Mouse (Mus musculus) liver, embryonic 11.5 days (tissue): ENCODE data around the gene Tmem170b. TPM values are rescaled to one million over a fixed set of nuclear protein-coding genes. Genes with fewer than 3 reads are reported as not detected.
A peak's percentile ranks its signal among the peaks of the same experiment; 100 is the strongest.

Experiments used
- ATAC-seq: fragments of 200-750 bp; cut with Nextera tagmentation; replicated peaks from 2 replicates; pipeline ENCODE4 v1.8.0; 2017; ENCODE audit warnings: moderate number of reproducible peaks, mild to moderate bottlenecking, moderate TSS enrichment, moderate library complexity; ENCODE audit not compliant: low FRiP score
- DNase-seq: peaks from one replicate; pipeline ENCODE4 v3.0.0-alpha.2; 2017; ENCODE audit warnings: low spot score
- H3K27ac ChIP-seq: fragments of 300-500 bp; sonication (generic); 2 replicates; pipeline ENCODE4 v1.5.1; 2014; ENCODE audit warnings: mild to moderate bottlenecking, low read depth, low read length, control low read depth
- H3K27me3 ChIP-seq: fragments of 300-500 bp; sonication (generic); replicated peaks from 2 replicates; pipeline ENCODE4 v1.6.1; 2014; ENCODE audit warnings: low read length, mixed read lengths; ENCODE audit not compliant: control insufficient read depth, insufficient read depth
- H3K36me3 ChIP-seq: fragments of 300-500 bp; sonication (generic); 2 replicates; pipeline ENCODE4 v1.6.1; 2014; ENCODE audit warnings: mild to moderate bottlenecking, low read length, moderate library complexity, mixed read lengths; ENCODE audit not compliant: control insufficient read depth, insufficient read depth
- H3K4me1 ChIP-seq: fragments of 300-500 bp; sonication (generic); replicated peaks from 2 replicates; pipeline ENCODE4 v1.6.1; 2014; ENCODE audit warnings: low read length, mixed read lengths; ENCODE audit not compliant: control insufficient read depth, insufficient read depth
- H3K4me2 ChIP-seq: fragments of 300-500 bp; sonication (generic); 2 replicates; pipeline ENCODE4 v1.6.1; 2014; ENCODE audit warnings: mild to moderate bottlenecking, control low read depth, moderate library complexity
- H3K4me3 ChIP-seq: fragments of 300-500 bp; sonication (generic); 2 replicates; pipeline ENCODE4 v1.5.1; 2014; ENCODE audit warnings: low read depth, low read length, control low read depth
- H3K9ac ChIP-seq: fragments of 300-500 bp; sonication (generic); 2 replicates; pipeline ENCODE4 v1.6.1; 2014; ENCODE audit warnings: low read depth, low read length, control low read depth
- H3K9me3 ChIP-seq: fragments of 300-500 bp; sonication (generic); 2 replicates; pipeline ENCODE4 v1.6.1; 2016; ENCODE audit warnings: low read length, inconsistent platforms, mixed read lengths; ENCODE audit not compliant: control insufficient read depth
- WGBS: fragments of 180-500 bp; shearing (Covaris S2); extraction: QIAGEN DNeasy Blood & Tissue Kit; methylation state at CpG from one replicate; pipeline ENCODE4 v1.1.7; 2014; 5-methylcytosine and 5-hydroxymethylcytosine counted together
- polyA plus RNA-seq: library from polyadenylated mRNA; unstranded; fragments of >200 nt; fragmentation: Nextera tagmentation; extraction: Ambion mirVana; gene quantifications from 2 replicates; pipeline ENCODE4 v1.2.1, GENCODE M21; 2014

Gene Tmem170b
- polyA plus RNA-seq, 1 experiment from 2014 or later: 11.4 TPM

- H3K4me2 ChIP-seq: peak overlapping the region; percentile 81
- no peaks in the 10 kb centered on the region for H3K9me3 ChIP-seq
- peak overlapping the region; percentile 82 for H3K9ac ChIP-seq
- peak overlapping the region; percentile 80 for H3K27ac ChIP-seq
- no peaks in the 10 kb centered on the region; the same call in none of the 2 replicates for H3K4me1 ChIP-seq
- ATAC-seq (peak; percentile 32), DNase-seq (peak; percentile 56)
- no peaks in the 10 kb centered on the region for H3K36me3 ChIP-seq
- WGBS: 2% methylated on average over 64 of the region's 67 CpGs
- H3K4me3 ChIP-seq: peak overlapping the region; percentile 97
- no peaks in the 10 kb centered on the region for H3K27me3 ChIP-seq
Measured at GRCm38 (mm10) chr13:41606081-41607000, 634 bp downstream of the Tmem170b start.

GRCm38 (mm10) chr13:41607589-41607988 is 1.9 kb downstream of the Tmem170b start:
- Histone ChIP-seq H3K4me2 (peak overlapping the region; percentile 26; the same call in 1 of the 2 replicates), H3K9ac (no peak overlapping the region; the same call in 1 of the 2 replicates), H3K36me3 (no peaks in the 10 kb centered on the region), H3K27ac (no peak overlapping the region), H3K4me3 (no peak overlapping the region), H3K9me3 (no peaks in the 10 kb centered on the region), H3K27me3 (no peaks in the 10 kb centered on the region), H3K4me1 (no peaks in the 10 kb centered on the region; the same call in none of the 2 replicates)
- 78% methylated on average over 3 of the region's 3 CpGs for WGBS
- DNase-seq: no peak
- ATAC-seq: no peak

- Histone ChIP-seq H3K9ac (no peak overlapping the region), H3K4me2 (no peak overlapping the region), H3K4me3 (no peak overlapping the region), H3K27ac (no peak overlapping the region), H3K36me3 (no peaks in the 10 kb centered on the region), H3K4me1 (no peaks in the 10 kb centered on the region; the same call in none of the 2 replicates), H3K27me3 (no peaks in the 10 kb centered on the region), H3K9me3 (no peaks in the 10 kb centered on the region)
- DNase-seq: no peak
- no peak for ATAC-seq
- 29% methylated on average over 2 of the region's 2 CpGs for WGBS
Measured at GRCm38 (mm10) chr13:41608559-41608958, 2.9 kb downstream of the Tmem170b start.

GRCm38 (mm10) chr13:41611046-41611445 is 5.3 kb downstream of the Tmem170b start:
- no peaks in the 10 kb centered on the region for H3K9me3 ChIP-seq
- H3K27me3 ChIP-seq: no peaks in the 10 kb centered on the region
- no peak overlapping the region for H3K4me2 ChIP-seq
- no peak for DNase-seq
- ATAC-seq: no peak
- no peak overlapping the region for H3K27ac ChIP-seq
- 92% methylated on average over 1 of the region's 1 CpGs for WGBS
- H3K9ac ChIP-seq: no peak overlapping the region
- H3K36me3 ChIP-seq: no peaks in the 10 kb centered on the region
- no peaks in the 10 kb centered on the region; the same call in none of the 2 replicates for H3K4me1 ChIP-seq
- H3K4me3 ChIP-seq: no peak overlapping the region

- peaks cover 7% of the 10 kb centered on the region for H3K4me1 ChIP-seq
- no peak for ATAC-seq
- DNase-seq: no peak
- no peaks in the 10 kb centered on the region for H3K9me3 ChIP-seq
- H3K9ac ChIP-seq: no peak overlapping the region
- H3K27ac ChIP-seq: no peak overlapping the region
- H3K27me3 ChIP-seq: no peaks in the 10 kb centered on the region
- H3K36me3 ChIP-seq: no peaks in the 10 kb centered on the region
- H3K4me3 ChIP-seq: no peak overlapping the region
- 84% methylated on average over 2 of the region's 2 CpGs for WGBS
- no peak overlapping the region for H3K4me2 ChIP-seq
Measured at GRCm38 (mm10) chr13:41614539-41614938, 8.8 kb downstream of the Tmem170b start.

- H3K9ac ChIP-seq: no peak overlapping the region
- H3K4me2 ChIP-seq: no peak overlapping the region
- H3K27ac ChIP-seq: no peak overlapping the region
- ATAC-seq (no peak), DNase-seq (no peak)
- no peaks in the 10 kb centered on the region for H3K9me3 ChIP-seq
- no peak overlapping the region for H3K4me3 ChIP-seq
- WGBS: 63% methylated on average over 5 of the region's 5 CpGs
- no peaks in the 10 kb centered on the region for H3K36me3 ChIP-seq
- H3K27me3 ChIP-seq: no peaks in the 10 kb centered on the region
- H3K4me1 ChIP-seq: peaks cover 11% of the 10 kb centered on the region
Measured at GRCm38 (mm10) chr13:41614982-41615381, 9.3 kb downstream of the Tmem170b start.

- Histone ChIP-seq H3K4me3 (no peak overlapping the region), H3K4me1 (peaks cover 13% of the 10 kb centered on the region), H3K4me2 (no peak overlapping the region), H3K36me3 (no peaks in the 10 kb centered on the region), H3K27me3 (no peaks in the 10 kb centered on the region), H3K9ac (no peak overlapping the region), H3K9me3 (no peaks in the 10 kb centered on the region), H3K27ac (no peak overlapping the region)
- DNase-seq (no peak), ATAC-seq (peak; percentile 73; the same call in 1 of the 2 replicates)
- WGBS: 65% methylated on average over 4 of the region's 4 CpGs
Measured at GRCm38 (mm10) chr13:41619470-41619869, 13.8 kb downstream of the Tmem170b start.

GRCm38 (mm10) chr13:41620132-41620531 is 14.4 kb downstream of the Tmem170b start:
- no peak overlapping the region for H3K9ac ChIP-seq
- WGBS: 59% methylated on average over 4 of the region's 4 CpGs
- H3K4me3 ChIP-seq: no peak overlapping the region
- no peaks in the 10 kb centered on the region for H3K9me3 ChIP-seq
- DNase-seq (no peak), ATAC-seq (no peak)
- H3K27me3 ChIP-seq: no peaks in the 10 kb centered on the region
- no peaks in the 10 kb centered on the region for H3K36me3 ChIP-seq
- H3K4me1 ChIP-seq: peaks cover 13% of the 10 kb centered on the region
- no peak overlapping the region for H3K27ac ChIP-seq
- no peak overlapping the region for H3K4me2 ChIP-seq

- Histone ChIP-seq H3K36me3 (no peaks in the 10 kb centered on the region), H3K9me3 (no peaks in the 10 kb centered on the region), H3K27me3 (no peaks in the 10 kb centered on the region), H3K4me1 (peaks cover 10% of the 10 kb centered on the region), H3K27ac (no peak overlapping the region), H3K4me2 (no peak overlapping the region), H3K9ac (no peak overlapping the region), H3K4me3 (no peak overlapping the region)
- ATAC-seq (no peak), DNase-seq (no peak)
- 57% methylated on average over 1 of the region's 1 CpGs for WGBS
Measured at GRCm38 (mm10) chr13:41624123-41624522, 18.4 kb downstream of the Tmem170b start.
